Mouse (Mus musculus) kidney, embryonic 15.5 days (tissue): ENCODE data around the gene Cbx7. TPM values are rescaled to one million over a fixed set of nuclear protein-coding genes. Genes with fewer than 3 reads are reported as not detected.

Source experiments
- ATAC-seq: fragments of 200-750 bp; cut with Nextera tagmentation; replicated peaks from 2 replicates; pipeline ENCODE4 v1.8.0; 2017; ENCODE audit warnings: moderate TSS enrichment; ENCODE audit not compliant: low FRiP score
- H3K27ac ChIP-seq: fragments of 300-500 bp; sonication (generic); 2 replicates; pipeline ENCODE4 v1.5.1; 2015; ENCODE audit warnings: mild to moderate bottlenecking, inconsistent platforms
- H3K27me3 ChIP-seq: fragments of 300-500 bp; sonication (generic); 2 replicates; pipeline ENCODE4 v1.6.1; 2015; ENCODE audit warnings: inconsistent platforms
- H3K36me3 ChIP-seq: fragments of 300-500 bp; sonication (generic); 2 replicates; pipeline ENCODE4 v1.6.1; 2015; ENCODE audit warnings: inconsistent platforms
- H3K4me1 ChIP-seq: fragments of 300-500 bp; sonication (generic); 2 replicates; pipeline ENCODE4 v1.6.1; 2015; ENCODE audit warnings: inconsistent platforms
- H3K4me2 ChIP-seq: fragments of 300-500 bp; sonication (generic); 2 replicates; pipeline ENCODE4 v1.6.1; 2015; ENCODE audit warnings: moderate library complexity, mild to moderate bottlenecking, inconsistent platforms
- H3K4me3 ChIP-seq: fragments of 300-500 bp; sonication (generic); replicated peaks from 2 replicates; pipeline ENCODE4 v1.5.1; 2015; ENCODE audit warnings: mild to moderate bottlenecking, inconsistent platforms
- H3K9ac ChIP-seq: fragments of 300-500 bp; sonication (generic); 2 replicates; pipeline ENCODE4 v1.6.1; 2015; ENCODE audit warnings: mild to moderate bottlenecking, inconsistent platforms
- H3K9me3 ChIP-seq: fragments of 300-500 bp; sonication (generic); replicated peaks from 2 replicates; pipeline ENCODE4 v1.6.1; 2016; ENCODE audit warnings: inconsistent platforms
- WGBS: fragments of 180-500 bp; shearing (Covaris S2); methylation state at CpG from one replicate; pipeline ENCODE4 v1.1.7; 2015; ENCODE audit warnings: mixed read lengths; 5-methylcytosine and 5-hydroxymethylcytosine counted together
- polyA plus RNA-seq: library from polyadenylated mRNA; unstranded; fragments of >200 nt; fragmentation: Nextera tagmentation; extraction: Ambion mirVana; gene quantifications from 2 replicates; pipeline ENCODE4 v1.2.1, GENCODE M21; 2015

Cbx7 gene
- polyA plus RNA-seq, 1 experiment from 2014 or later = 2.9 TPM

DNA sequence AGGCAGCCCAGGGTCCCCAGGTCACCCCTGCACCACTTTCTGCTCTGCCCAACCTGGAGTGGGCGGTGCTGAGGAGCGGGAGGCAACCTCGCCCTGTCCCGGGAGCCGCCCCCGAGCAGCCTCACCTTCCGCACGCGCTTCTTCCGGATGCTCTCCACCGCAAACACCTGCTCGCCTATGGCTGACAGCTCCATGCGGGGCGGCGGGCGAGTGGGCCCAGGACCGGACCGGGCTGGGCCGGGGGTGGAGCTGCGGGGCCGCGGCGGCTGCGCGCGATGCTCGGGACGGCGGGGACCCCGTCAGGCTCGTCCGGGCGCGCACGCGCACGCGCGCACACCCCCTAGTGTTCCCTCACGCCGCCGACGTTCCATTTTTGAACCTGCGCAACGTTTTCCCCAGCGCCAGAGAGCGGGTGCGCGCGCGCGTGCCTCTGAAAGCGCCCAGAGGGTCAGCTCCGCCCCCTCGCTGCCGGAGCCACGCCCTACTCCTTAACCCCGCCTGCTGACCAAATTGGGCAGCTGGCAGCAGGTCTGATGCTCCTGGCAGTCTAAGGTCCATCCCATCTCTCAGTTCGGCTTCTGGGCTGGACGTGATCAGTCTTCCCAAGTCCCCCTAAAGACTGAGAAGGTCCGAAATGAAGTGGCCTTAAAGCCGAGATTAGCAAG is 38.5 kb downstream of the Cbx7 start:
- Histone ChIP-seq H3K9me3 (no peaks in the 10 kb centered on the region), H3K27ac (no peak overlapping the region), H3K9ac (peak overlapping the region; percentile 48), H3K4me3 (peak overlapping the region; percentile 66), H3K4me1 (peaks cover 47% of the 10 kb centered on the region), H3K4me2 (peak overlapping the region; percentile 93), H3K36me3 (no peaks in the 10 kb centered on the region), H3K27me3 (peaks cover 63% of the 10 kb centered on the region)
- WGBS = under 1% methylated on average over 62 of the region's 62 CpGs
- peak; percentile 66 for ATAC-seq

DNA sequence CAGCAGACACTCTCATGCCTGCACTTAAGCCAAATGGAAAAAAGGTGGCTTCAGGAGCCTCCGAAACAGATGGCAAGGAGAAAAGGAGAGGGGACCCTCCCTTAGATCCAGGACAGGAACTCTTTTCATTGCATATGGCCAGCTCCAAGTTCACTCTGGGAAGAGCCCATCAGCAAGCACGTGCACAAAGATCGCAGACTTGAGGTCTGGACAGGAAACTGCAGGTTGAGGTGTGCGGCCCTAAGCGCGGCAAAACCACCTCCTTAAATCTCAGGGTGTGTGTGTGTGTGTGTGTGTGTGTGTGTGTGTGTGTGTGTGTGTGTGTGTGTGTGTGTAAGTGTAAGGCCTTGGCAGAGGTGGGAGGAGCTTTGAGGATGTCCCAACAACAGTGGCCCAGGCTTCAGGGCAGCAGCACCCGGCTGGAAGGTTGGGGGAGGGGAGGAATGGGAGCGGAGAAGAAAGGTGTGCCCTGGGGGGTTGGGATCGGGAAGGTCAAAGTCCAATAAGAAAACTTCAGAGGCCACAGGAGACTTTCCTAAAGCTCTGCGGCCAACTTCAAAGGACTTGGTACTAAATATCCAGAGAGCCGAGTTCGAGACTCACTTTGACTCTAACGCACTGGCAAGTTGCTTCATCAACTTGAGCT is 39.3 kb downstream of the Cbx7 start:
- no peak overlapping the region for H3K27ac ChIP-seq
- H3K27me3 ChIP-seq = peaks cover 59% of the 10 kb centered on the region
- H3K4me3 ChIP-seq = peak overlapping the region; percentile 66
- H3K4me1 ChIP-seq = peaks cover 54% of the 10 kb centered on the region
- peak overlapping the region; percentile 93 for H3K4me2 ChIP-seq
- no peak for ATAC-seq
- no peak overlapping the region for H3K9ac ChIP-seq
- no peaks in the 10 kb centered on the region for H3K9me3 ChIP-seq
- H3K36me3 ChIP-seq = no peaks in the 10 kb centered on the region
- WGBS = 15% methylated on average over 13 of the region's 13 CpGs

DNA sequence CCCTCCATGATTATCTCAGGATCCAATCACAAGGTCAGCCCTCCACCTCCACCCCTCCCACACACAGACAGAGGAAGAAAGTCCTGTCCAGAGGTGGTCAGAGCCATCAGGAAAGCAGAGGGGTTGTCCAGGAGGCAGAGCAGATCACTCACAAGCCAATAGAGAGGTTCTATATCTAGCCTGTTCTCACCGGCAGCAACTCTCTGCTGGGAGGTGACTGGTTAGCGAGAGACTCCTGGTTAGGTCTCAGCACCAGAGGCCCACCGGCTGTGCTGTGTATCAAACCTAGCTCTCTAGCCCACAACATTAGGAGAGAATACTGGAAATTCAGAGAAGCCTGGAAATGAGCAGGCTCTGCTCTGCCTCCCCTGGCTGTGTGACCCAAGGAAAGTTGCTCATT is 41.2 kb downstream of the Cbx7 start:
- WGBS = 89% methylated on average over 3 of the region's 3 CpGs
- H3K4me2 ChIP-seq = no peak overlapping the region

DNA sequence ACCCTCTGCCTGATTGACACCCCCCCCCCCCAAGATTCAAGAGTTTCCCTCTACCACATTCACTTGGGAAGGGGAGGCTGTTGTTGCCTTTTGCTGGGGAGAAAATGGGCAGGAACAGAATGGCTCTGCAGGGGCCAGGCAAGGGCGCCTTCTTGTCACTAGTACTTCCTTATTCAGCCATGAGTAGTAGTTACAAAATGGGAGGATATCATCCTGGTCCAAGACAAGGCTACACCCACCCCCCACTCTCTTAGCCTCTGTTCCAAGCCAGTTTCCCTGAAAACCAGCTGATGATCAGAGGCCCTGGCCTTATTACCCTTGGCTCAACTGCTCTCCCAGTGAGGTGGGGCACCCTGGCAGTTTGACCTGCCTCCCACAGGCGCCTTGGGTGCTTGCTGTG is 42.2 kb downstream of the Cbx7 start:
- Histone ChIP-seq H3K4me3 (no peak overlapping the region), H3K9me3 (no peaks in the 10 kb centered on the region), H3K9ac (no peak overlapping the region), H3K27ac (no peak overlapping the region), H3K36me3 (no peaks in the 10 kb centered on the region), H3K4me1 (peaks cover 40% of the 10 kb centered on the region), H3K27me3 (peaks cover 37% of the 10 kb centered on the region), H3K4me2 (no peak overlapping the region)
- ATAC-seq = no peak
- WGBS = 77% methylated on average over 2 of the region's 2 CpGs

More for the DNA sequence above, 41.2 kb downstream of the Cbx7 start:
- no peaks in the 10 kb centered on the region for H3K9me3 ChIP-seq
- no peaks in the 10 kb centered on the region for H3K36me3 ChIP-seq
- no peak for ATAC-seq
- no peak overlapping the region for H3K9ac ChIP-seq
- H3K4me1 ChIP-seq = peaks cover 50% of the 10 kb centered on the region
- H3K27ac ChIP-seq = no peak overlapping the region
- H3K4me3 ChIP-seq = no peak overlapping the region
- peaks cover 47% of the 10 kb centered on the region for H3K27me3 ChIP-seq

DNA sequence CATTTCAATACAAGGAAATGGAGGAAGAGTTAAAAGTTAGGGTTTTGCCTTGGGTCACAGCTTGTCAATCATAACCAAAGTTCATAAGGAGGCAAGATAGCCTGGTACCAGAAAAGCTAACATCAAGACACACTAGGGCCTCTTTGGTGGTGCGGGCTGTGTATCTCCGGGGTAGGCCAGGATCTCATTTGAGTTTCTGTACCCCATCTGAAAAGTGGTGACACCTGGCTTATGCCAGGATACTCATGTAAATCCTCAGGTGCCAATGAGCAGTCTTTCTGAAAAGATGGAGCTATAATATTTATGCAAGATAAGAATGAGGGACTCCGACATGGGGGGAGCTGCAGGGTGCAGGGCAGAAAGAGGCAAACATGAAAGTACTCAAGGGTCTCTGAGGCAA is 42.6 kb downstream of the Cbx7 start:
- Histone ChIP-seq H3K27me3 (peaks cover 32% of the 10 kb centered on the region), H3K4me2 (peak overlapping the region; percentile 84), H3K9ac (peak overlapping the region; percentile 56; the same call in 1 of the 2 replicates), H3K27ac (peak overlapping the region; percentile 60; the same call in 1 of the 2 replicates), H3K9me3 (no peaks in the 10 kb centered on the region), H3K4me1 (peaks cover 36% of the 10 kb centered on the region), H3K36me3 (no peaks in the 10 kb centered on the region), H3K4me3 (peak overlapping the region; percentile 64)
- WGBS = 90% methylated on average over 3 of the region's 3 CpGs
- ATAC-seq = no peak

DNA sequence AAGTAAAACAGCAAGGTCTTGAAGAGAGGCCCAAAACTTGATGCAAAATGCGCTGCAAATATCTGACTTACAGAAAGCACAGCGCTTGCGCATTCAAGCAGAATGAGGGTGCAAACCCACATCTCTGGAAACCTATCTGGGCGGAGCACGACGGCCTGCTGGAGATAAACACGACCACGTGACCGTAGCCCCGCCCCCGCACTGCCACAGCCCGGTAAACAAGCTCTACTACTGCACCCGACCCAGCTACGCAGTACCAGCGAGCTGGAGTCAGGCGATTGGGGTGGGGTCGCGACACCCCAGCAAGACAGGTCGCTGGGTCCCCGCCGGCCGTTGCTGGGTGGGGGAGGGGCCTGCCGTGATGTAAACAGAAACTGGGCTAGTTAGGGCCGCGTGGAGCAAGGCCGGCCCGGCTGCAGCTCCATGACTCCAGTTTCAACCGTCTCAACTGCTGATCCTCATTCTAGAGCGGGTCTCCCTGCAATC is 43.2 kb downstream of the Cbx7 start:
- H3K27me3 ChIP-seq = peaks cover 26% of the 10 kb centered on the region
- H3K27ac ChIP-seq = peak overlapping the region; percentile 78
- peak; percentile 89 for ATAC-seq
- peak overlapping the region; percentile 64 for H3K4me3 ChIP-seq
- under 1% methylated on average over 29 of the region's 29 CpGs for WGBS
- H3K4me2 ChIP-seq = peak overlapping the region; percentile 84
- H3K4me1 ChIP-seq = peaks cover 30% of the 10 kb centered on the region
- no peaks in the 10 kb centered on the region for H3K36me3 ChIP-seq
- H3K9me3 ChIP-seq = no peaks in the 10 kb centered on the region
- peak overlapping the region; percentile 56 for H3K9ac ChIP-seq

DNA sequence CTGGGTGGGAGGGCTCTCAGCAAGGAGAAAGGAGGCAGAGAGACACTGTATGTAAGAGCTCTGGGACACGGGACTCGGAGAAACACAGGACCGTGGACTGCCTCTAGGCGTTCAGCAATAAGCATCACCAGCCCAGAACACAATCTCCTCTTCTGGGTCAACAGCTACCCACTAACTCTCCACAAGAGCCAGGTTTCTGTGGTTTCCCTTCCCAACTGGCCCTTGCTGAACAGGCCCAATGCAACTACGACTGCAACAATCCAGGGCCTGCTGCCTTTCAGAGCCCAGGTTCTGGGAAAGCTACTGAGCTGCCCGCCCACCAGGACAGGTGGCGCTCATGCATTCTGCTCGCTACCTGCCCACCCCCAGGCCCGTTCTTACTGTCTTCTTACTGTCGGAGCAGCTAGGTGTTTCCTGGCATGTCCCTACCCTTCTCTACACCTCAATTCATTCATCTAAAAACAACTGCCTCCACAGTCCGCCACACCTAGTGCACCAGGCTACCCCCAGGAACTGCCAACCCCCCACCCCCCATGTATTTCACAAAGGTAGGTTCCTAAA is 44.0 kb downstream of the Cbx7 start:
- H3K27me3 ChIP-seq = peaks cover 19% of the 10 kb centered on the region

DNA sequence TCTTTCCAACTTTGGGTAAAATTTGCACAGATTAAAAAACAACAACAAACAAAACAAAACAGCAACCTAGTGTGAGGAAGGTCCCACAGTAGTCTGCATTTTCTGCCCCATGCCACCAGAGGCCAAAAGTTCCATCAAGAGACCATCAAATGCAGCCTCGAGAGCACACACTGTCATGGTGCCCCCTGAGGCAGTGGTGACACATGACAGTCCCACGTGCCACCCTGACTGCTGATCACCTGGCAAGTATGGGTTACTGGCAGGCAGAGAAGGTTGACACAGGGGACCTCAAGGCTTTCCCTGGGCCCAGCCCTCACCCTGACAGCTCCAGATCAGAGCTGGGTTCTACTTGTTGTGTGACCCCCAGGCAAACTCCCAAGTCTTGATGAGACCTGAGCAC is 51.1 kb downstream of the Cbx7 start:
- no peak for ATAC-seq
- Histone ChIP-seq H3K27me3 (no peaks in the 10 kb centered on the region), H3K4me2 (no peak overlapping the region), H3K36me3 (no peaks in the 10 kb centered on the region), H3K4me3 (no peak overlapping the region), H3K27ac (no peak overlapping the region), H3K9ac (no peak overlapping the region), H3K4me1 (no peaks in the 10 kb centered on the region), H3K9me3 (no peaks in the 10 kb centered on the region)
- WGBS = 41% methylated on average over 2 of the region's 2 CpGs

More for the DNA sequence above, 44.0 kb downstream of the Cbx7 start:
- Histone ChIP-seq H3K36me3 (no peaks in the 10 kb centered on the region), H3K4me1 (peaks cover 23% of the 10 kb centered on the region), H3K9me3 (no peaks in the 10 kb centered on the region), H3K9ac (peak overlapping the region; percentile 35; the same call in 1 of the 2 replicates), H3K4me3 (peak overlapping the region; percentile 64), H3K4me2 (peak overlapping the region; percentile 84), H3K27ac (peak overlapping the region; percentile 78)
- no peak for ATAC-seq
- 74% methylated on average over 11 of the region's 11 CpGs for WGBS

DNA sequence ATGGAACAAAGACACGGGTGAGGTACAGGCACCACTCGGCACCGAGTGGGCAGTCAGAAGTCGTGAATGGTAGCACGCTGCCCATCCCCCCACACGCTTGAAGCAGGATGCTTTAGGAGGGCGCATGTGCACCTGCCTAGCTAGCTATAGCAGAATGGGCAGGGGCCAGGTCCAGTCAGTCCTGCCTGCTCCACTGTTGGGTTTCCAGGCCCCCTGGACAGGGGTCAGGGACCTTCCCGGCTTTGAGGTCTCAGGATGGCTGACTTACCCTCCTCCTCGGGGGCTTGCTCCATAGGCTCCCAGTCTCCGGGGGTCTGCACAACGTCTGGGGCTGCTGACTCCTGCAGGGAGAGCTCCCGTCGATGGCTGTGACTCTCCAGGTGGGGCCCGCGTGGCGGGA is 52.4 kb downstream of the Cbx7 start:
- ATAC-seq = no peak
- Histone ChIP-seq H3K9ac (no peak overlapping the region), H3K36me3 (no peaks in the 10 kb centered on the region), H3K27ac (no peak overlapping the region), H3K4me2 (no peak overlapping the region), H3K27me3 (no peaks in the 10 kb centered on the region), H3K9me3 (no peaks in the 10 kb centered on the region), H3K4me3 (no peak overlapping the region), H3K4me1 (no peaks in the 10 kb centered on the region)
- WGBS = 88% methylated on average over 16 of the region's 16 CpGs

DNA sequence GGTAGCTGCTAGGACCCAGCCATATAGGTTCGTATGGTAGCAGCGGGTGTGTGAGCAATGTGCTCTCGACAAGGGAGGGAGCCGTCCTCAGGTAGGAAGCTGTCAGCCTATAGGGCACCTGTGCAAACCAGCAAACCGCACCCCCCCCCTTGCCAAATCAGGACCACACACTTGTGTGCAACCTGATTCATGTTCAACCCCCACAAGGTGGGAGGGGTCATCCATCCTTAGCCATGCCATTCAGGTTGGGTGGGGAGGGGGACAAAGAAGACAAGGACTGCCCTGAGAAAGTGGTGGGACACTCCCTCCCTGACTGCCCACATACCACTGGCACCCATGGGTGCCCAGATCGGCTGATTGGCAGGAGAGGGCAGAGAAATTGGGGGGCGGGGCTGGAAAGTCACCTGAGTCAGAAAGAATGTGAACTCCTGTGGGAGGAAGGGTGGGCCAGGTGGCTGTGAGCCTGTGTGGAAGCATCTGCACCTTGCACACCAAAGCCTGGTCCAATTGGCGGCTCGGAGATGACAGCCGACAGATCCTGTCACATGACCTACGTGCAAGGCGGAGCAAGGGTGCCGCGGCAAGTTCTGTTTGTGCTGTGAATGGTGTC is 53.7 kb downstream of the Cbx7 start:
- H3K36me3 ChIP-seq = no peaks in the 10 kb centered on the region
- no peak overlapping the region for H3K4me2 ChIP-seq
- no peaks in the 10 kb centered on the region for H3K4me1 ChIP-seq
- 92% methylated on average over 14 of the region's 14 CpGs for WGBS
- H3K27me3 ChIP-seq = no peaks in the 10 kb centered on the region
- H3K27ac ChIP-seq = no peak overlapping the region
- no peak for ATAC-seq
- no peak overlapping the region for H3K9ac ChIP-seq
- H3K4me3 ChIP-seq = no peak overlapping the region
- H3K9me3 ChIP-seq = no peaks in the 10 kb centered on the region

DNA sequence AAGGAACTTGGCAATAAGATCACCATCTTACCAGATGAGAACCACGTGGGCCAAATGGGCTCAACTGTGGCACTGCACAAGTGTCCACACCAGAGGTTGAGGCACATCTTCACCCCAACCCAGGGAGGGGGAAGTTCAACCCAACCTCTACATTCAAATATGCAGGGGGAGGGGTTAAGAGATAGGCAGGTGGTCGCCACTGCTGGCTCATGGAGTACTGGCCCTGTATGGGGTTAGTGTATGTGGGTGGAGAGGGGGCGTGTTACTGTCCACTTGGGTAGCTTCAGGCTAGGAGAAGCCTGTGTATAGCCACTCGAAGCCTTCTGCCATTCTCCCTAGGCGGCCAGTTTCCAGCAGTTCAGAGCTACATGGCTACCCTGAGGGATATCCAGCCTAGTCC is 54.8 kb downstream of the Cbx7 start:
- ATAC-seq = no peak
- no peaks in the 10 kb centered on the region for H3K27me3 ChIP-seq
- H3K36me3 ChIP-seq = no peaks in the 10 kb centered on the region

DNA sequence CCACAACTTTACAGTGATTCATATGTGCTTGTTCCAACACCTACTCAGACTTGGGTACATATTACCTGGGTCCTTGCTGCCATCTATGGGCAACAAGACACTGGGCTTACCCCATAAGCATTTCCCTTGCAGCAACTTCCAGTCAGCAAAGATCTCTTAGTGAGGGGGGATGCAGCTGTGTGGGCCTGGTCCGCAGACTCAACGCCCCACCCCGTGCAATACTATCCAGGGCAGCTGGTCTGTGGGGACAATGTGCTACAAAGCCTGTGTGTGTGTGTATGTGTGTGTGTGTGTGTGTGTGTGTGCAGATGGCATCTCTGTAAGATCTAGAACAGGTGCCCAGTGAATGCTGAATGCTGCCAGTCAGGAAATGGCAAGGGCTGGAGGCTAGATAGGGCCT is 56.6 kb downstream of the Cbx7 start:
- no peak overlapping the region for H3K4me2 ChIP-seq
- H3K27ac ChIP-seq = no peak overlapping the region
- H3K9ac ChIP-seq = no peak overlapping the region
- no peak for ATAC-seq
- H3K4me1 ChIP-seq = no peaks in the 10 kb centered on the region
- H3K9me3 ChIP-seq = no peaks in the 10 kb centered on the region
- no peaks in the 10 kb centered on the region for H3K27me3 ChIP-seq
- 75% methylated on average over 3 of the region's 3 CpGs for WGBS
- no peak overlapping the region for H3K4me3 ChIP-seq
- H3K36me3 ChIP-seq = no peaks in the 10 kb centered on the region

More for the DNA sequence above, 54.8 kb downstream of the Cbx7 start:
- no peak overlapping the region for H3K4me3 ChIP-seq
- no peak overlapping the region for H3K4me2 ChIP-seq
- WGBS = 74% methylated on average over 5 of the region's 5 CpGs
- H3K9ac ChIP-seq = no peak overlapping the region
- H3K27ac ChIP-seq = no peak overlapping the region
- H3K9me3 ChIP-seq = no peaks in the 10 kb centered on the region
- no peaks in the 10 kb centered on the region for H3K4me1 ChIP-seq
